ENCODE assay signal across 21 mouse cellular contexts in genomic region chr7:99143244-99143643, GRCm38 (mm10). TPM values are rescaled to one million over a fixed set of nuclear protein-coding genes. Genes with fewer than 3 reads are reported as not detected.
DNase-seq lines count a peak whose midpoint lies in the region; ATAC-seq and TF ChIP-seq lines count a peak whose summit lies in the region.
"Had no signal": no experiment of that assay in that cellular context is flagged by ENCODE, and none has a peak within 500 bp of the region (broad histone marks: within the 10 kb centered on the region; RNA-seq: fewer than 3 reads in every experiment).

No protein-coding gene starts in this region.

- H3K27me3 ChIP-seq in lung, postnatal 0 days (replicated peaks; ENCODE audit: insufficient read depth, low read length) = no peaks in the 10 kb centered on the region
- no peaks in the 10 kb centered on the region for H3K27me3 ChIP-seq in hindbrain, embryonic 11.5 days (ENCODE audit: control insufficient read depth, insufficient read depth, low read length)
- H3K27me3 ChIP-seq in kidney, embryonic 16.5 days (ENCODE audit: insufficient read depth, low read length) = no peaks in the 10 kb centered on the region
- H3K27me3 ChIP-seq: liver, embryonic 12.5 days; midbrain, embryonic 13.5 days had no signal

- TF ChIP-seq EP300 in lung, postnatal 0 days (IDR thresholded peaks at IDR 0.05) = no peak

- H3K9me3 ChIP-seq in lung, postnatal 0 days (ENCODE audit: low read length) = no peaks in the 10 kb centered on the region
- H3K9me3 ChIP-seq in hindbrain, embryonic 11.5 days (ENCODE audit: control insufficient read depth, low read length) = no peaks in the 10 kb centered on the region
- H3K9me3 ChIP-seq in kidney, embryonic 16.5 days (ENCODE audit: low read length) = no peaks in the 10 kb centered on the region
- H3K9me3 ChIP-seq: G1E; liver, embryonic 12.5 days; midbrain, embryonic 13.5 days had no signal

- 78% methylated on average over 3 of the region's 3 CpGs for WGBS in lung, postnatal 0 days
- WGBS in macrophage (ENCODE audit: missing documents) = 40% methylated on average over 3 of the region's 3 CpGs
- WGBS in hindbrain, embryonic 11.5 days = 76% methylated on average over 3 of the region's 3 CpGs
- WGBS in kidney, embryonic 16.5 days = 40% methylated on average over 3 of the region's 3 CpGs

- H3K4me1 ChIP-seq in lung, postnatal 0 days (ENCODE audit: insufficient read depth, low read depth, low read length) = peaks cover 8% of the 10 kb centered on the region; the same call in 1 of the 2 replicates
- no peaks in the 10 kb centered on the region; the same call in 1 of the 2 replicates for H3K4me1 ChIP-seq in hindbrain, embryonic 11.5 days (replicated peaks; ENCODE audit: control insufficient read depth, insufficient read depth, low read length)
- H3K4me1 ChIP-seq in kidney, embryonic 16.5 days (ENCODE audit: insufficient read depth, low read length) = peaks cover 22% of the 10 kb centered on the region

- H3K36me3 ChIP-seq in lung, postnatal 0 days (ENCODE audit: insufficient read depth, low read length) = no peaks in the 10 kb centered on the region
- no peaks in the 10 kb centered on the region for H3K36me3 ChIP-seq in macrophage (ENCODE audit: inconsistent target)
- no peaks in the 10 kb centered on the region for H3K36me3 ChIP-seq in hindbrain, embryonic 11.5 days (ENCODE audit: control insufficient read depth, insufficient read depth, low read length)
- H3K36me3 ChIP-seq in kidney, embryonic 16.5 days (ENCODE audit: insufficient read depth, low read length) = no peaks in the 10 kb centered on the region
- H3K36me3 ChIP-seq: G1E; liver, embryonic 12.5 days; midbrain, embryonic 13.5 days had no signal

- TF ChIP-seq CTCF in lung, postnatal 0 days (IDR thresholded peaks at IDR 0.05) = no peak

- no peak for ATAC-seq in lung, postnatal 0 days
- no peak for ATAC-seq in hindbrain, embryonic 11.5 days (ENCODE audit: low FRiP score)
- ATAC-seq in kidney, embryonic 16.5 days (ENCODE audit: low FRiP score, low TSS enrichment) = no peak
- no peak for ATAC-seq in activated CD4-positive, CD25-positive, alpha-beta regulatory T cell, adult 4 months
- ATAC-seq: CD4-positive, CD25-positive, alpha-beta regulatory T cell, adult 4 months; hindbrain, postnatal 0 days; liver, embryonic 12.5 days; midbrain, embryonic 13.5 days had no signal

- no peak overlapping the region for H3K9ac ChIP-seq in lung, postnatal 0 days (replicated peaks; ENCODE audit: low read depth)
- H3K9ac ChIP-seq in hindbrain, embryonic 11.5 days (ENCODE audit: low read depth, low read length) = no peak overlapping the region
- H3K9ac ChIP-seq in kidney, embryonic 16.5 days (replicated peaks; ENCODE audit: low read length) = no peak overlapping the region
- H3K9ac ChIP-seq: liver, embryonic 12.5 days; lung, embryonic 14.5 days had no signal

- peaks cover 23% of the 10 kb centered on the region for H3K79me2 ChIP-seq in macrophage (ENCODE audit: inconsistent target)

- H3K4me2 ChIP-seq in lung, postnatal 0 days (replicated peaks; ENCODE audit: low read depth, low read length) = no peak overlapping the region
- no peak overlapping the region for H3K4me2 ChIP-seq in hindbrain, embryonic 11.5 days (replicated peaks; ENCODE audit: low read depth, low read length)
- H3K4me2 ChIP-seq in kidney, embryonic 16.5 days (replicated peaks; ENCODE audit: low read depth, low read length) = no peak overlapping the region
- H3K4me2 ChIP-seq: liver, embryonic 12.5 days; lung, embryonic 14.5 days; midbrain, embryonic 13.5 days had no signal

- peak; percentile 49 for DNase-seq in lung, postnatal 0 days (ENCODE audit: low spot score)
- no peak for DNase-seq in lung, postnatal 4 days
- peak; percentile 75 for DNase-seq in NIH3T3 (ENCODE audit: low read depth)
- DNase-seq in hindbrain, embryonic 11.5 days (ENCODE audit: low spot score) = no peak
- DNase-seq: adrenal gland, adult 2 months; cerebellum, postnatal 10 days; gastrocnemius, postnatal 10 days; heart, adult 18-20 months; kidney, adult 11 months; kidney, postnatal 36 days; lung, embryonic 14.5 days; right cerebral cortex, postnatal 14 days; spleen, adult 18-20 months had no signal

- H3K27ac ChIP-seq in lung, postnatal 0 days (ENCODE audit: low read length) = no peak overlapping the region
- 0 out of 2 replicates have a peak overlapping the region, but pooled peaks have one; percentile 2 for H3K27ac ChIP-seq in macrophage
- H3K27ac ChIP-seq in hindbrain, embryonic 11.5 days (ENCODE audit: low read depth, low read length) = no peak overlapping the region
- H3K27ac ChIP-seq in kidney, embryonic 16.5 days (ENCODE audit: low read length) = no peak overlapping the region
- H3K27ac ChIP-seq: hindbrain, postnatal 0 days; liver, embryonic 12.5 days; midbrain, embryonic 13.5 days had no signal

- no peak overlapping the region for H3K4me3 ChIP-seq in lung, postnatal 0 days (ENCODE audit: low read depth, low read length)
- H3K4me3 ChIP-seq in macrophage (ENCODE audit: inconsistent target) = no peak overlapping the region
- H3K4me3 ChIP-seq in hindbrain, embryonic 11.5 days (ENCODE audit: low read depth, low read length) = no peak overlapping the region
- H3K4me3 ChIP-seq in kidney, embryonic 16.5 days (ENCODE audit: low read length) = no peak overlapping the region
- H3K4me3 ChIP-seq: liver, embryonic 12.5 days; midbrain, embryonic 13.5 days had no signal

RNA-seq across cellular contexts. Expression of gene Uvrag, which starts 2.3 kb away (rescaled TPM):
- polyA plus RNA-seq in lung, postnatal 0 days (2015; fragmentation: Nextera tagmentation; extraction: Ambion mirVana) = 23.4 and 28.6 TPM in 2 replicates
- total RNA-seq in macrophage (2018; cell fraction: chromatin; rRNA removed) = 100 to 1,000 TPM in 25 of 26 experiments, 10 to 100 TPM in 1; 50.7 to 434 (median 284) TPM
- 10 to 100 TPM; 34.5 to 59.0 (median 45.3) TPM for total RNA-seq in macrophage (2018; cell fraction: cytosol; rRNA removed)
- total RNA-seq in macrophage (2018; cell fraction: nucleus; rRNA removed) = 100 to 1,000 TPM in 23 of 26 experiments, 10 to 100 TPM in 3; 61.5 to 335 (median 157) TPM
- 29.6 to 32.2 TPM (median 30.1 TPM) in 3 replicates for polyA plus RNA-seq in macrophage (2018)
- 11.7 and 13.1 TPM in 2 replicates for polyA plus RNA-seq in hindbrain, embryonic 11.5 days (2014; fragmentation: Nextera tagmentation; extraction: Ambion mirVana)
- 16.6 and 18.7 TPM in 2 replicates for polyA plus RNA-seq in kidney, embryonic 16.5 days (2015; fragmentation: Nextera tagmentation; extraction: Ambion mirVana)
- polyA plus RNA-seq in activated CD4-positive, CD25-positive, alpha-beta regulatory T cell, adult 4 months (2017; shearing (Covaris generic)) = 1 to 10 TPM; 6.7 to 8.9 TPM

RNA-seq across cellular contexts. Expression of gene Dgat2, which starts 39.3 kb away (rescaled TPM):
- polyA plus RNA-seq in lung, postnatal 0 days (2015; fragmentation: Nextera tagmentation; extraction: Ambion mirVana) = 14.6 and 15.3 TPM in 2 replicates
- 1 to 10 TPM in 1 of 26 experiments, under 1 TPM in 3, not detected in 22; 0.38 to 1.5 (median 0.58) TPM for total RNA-seq in macrophage (2018; cell fraction: chromatin; rRNA removed)
- under 1 TPM; 0.24 to 0.88 (median 0.48) TPM for total RNA-seq in macrophage (2018; cell fraction: cytosol; rRNA removed)
- total RNA-seq in macrophage (2018; cell fraction: nucleus; rRNA removed) = 1 to 10 TPM in 2 of 26 experiments, under 1 TPM in 15, not detected in 9; 0.22 to 1.0 (median 0.56) TPM
- polyA plus RNA-seq in macrophage (2018) = 0.22 to 0.55 TPM (median 0.42 TPM) in 3 replicates
- 9.4 and 11.2 TPM in 2 replicates for polyA plus RNA-seq in hindbrain, embryonic 11.5 days (2014; fragmentation: Nextera tagmentation; extraction: Ambion mirVana)
- 41.6 and 43.4 TPM in 2 replicates for polyA plus RNA-seq in kidney, embryonic 16.5 days (2015; fragmentation: Nextera tagmentation; extraction: Ambion mirVana)
- polyA plus RNA-seq in activated CD4-positive, CD25-positive, alpha-beta regulatory T cell, adult 4 months (2017; shearing (Covaris generic)) = 1 to 10 TPM; 1.0 to 1.3 TPM

Comparison
In these comparisons a context has a peak if more than half of its experiments do, and no peak if none do; other contexts are left out.
1. DNase-seq: peak in lung, postnatal 0 days (single experiment) and NIH3T3 (single experiment); none in lung, postnatal 4 days (0 of 2) and hindbrain, embryonic 11.5 days (single experiment).